Mouse (Mus musculus) megakaryocyte-erythroid progenitor cell, adult 5-6 weeks (primary cell): ENCODE measurements around the gene Tmem47. TPM values are rescaled to one million over a fixed set of nuclear protein-coding genes. Genes with fewer than 3 reads are reported as not detected.

Source experiments
- ATAC-seq: replicated peaks from 2 replicates; pipeline ENCODE4 v1.8.0; 2016; ENCODE audit warnings: mild to moderate bottlenecking, inconsistent platforms; ENCODE audit not compliant: severe bottlenecking, poor library complexity, low FRiP score, low TSS enrichment
- total RNA-seq, 2 experiments: library from RNA; stranded (forward) in 1 of 2; stranded (reverse) in 1 of 2; fragments of 200-1000, 215-1000 nt in 1 of 2; fragments of >200 nt in 1 of 2; fragmentation: Nextera tagmentation in 1 of 2; gene quantifications; 2 replicates each; pipeline ENCODE4 v1.2.3; 2014 to 2017

The Tmem47 gene
- total RNA-seq (2014; fragmentation: Nextera tagmentation) (not detected in 2 replicates), total RNA-seq (2017) (not detected in 2 replicates)

- ATAC-seq: no peak
Measured at GRCm38 (mm10) chrX:81070210-81070803, at the start of gene Tmem47. TSS of gene Tmem47 (plus strand) at chrX:81070698.

- no peak for ATAC-seq
Measured at GRCm38 (mm10) chrX:81070804-81071461, 435 bp downstream of the Tmem47 start.

- ATAC-seq: no peak
Measured at GRCm38 (mm10) chrX:81071746-81072640, 1.5 kb downstream of the Tmem47 start.

- no peak for ATAC-seq
Measured at GRCm38 (mm10) chrX:81072651-81073050, 2.2 kb downstream of the Tmem47 start.

- no peak for ATAC-seq
Measured at GRCm38 (mm10) chrX:81073834-81074233, 3.3 kb downstream of the Tmem47 start.

- no peak for ATAC-seq
Measured at GRCm38 (mm10) chrX:81078522-81078921, 8.0 kb downstream of the Tmem47 start.

- ATAC-seq: no peak
Measured at GRCm38 (mm10) chrX:81080996-81081395, 10.5 kb downstream of the Tmem47 start.

- no peak for ATAC-seq
Measured at GRCm38 (mm10) chrX:81085025-81085752, 14.7 kb downstream of the Tmem47 start.

GRCm38 (mm10) chrX:81147416-81147815 is 76.9 kb downstream of the Tmem47 start:
- no peak for ATAC-seq
